Mouse (Mus musculus): ENCODE measurements around the gene Vwa8.

GRCm38 (mm10) chr14:79239402-79239801 is 390.6 kb downstream of the Vwa8 start:
- no peak for TF ChIP-seq CTCF (IDR thresholded peaks at IDR 0.05; ENCODE audit: control insufficient read depth, insufficient read depth, insufficient read length)
- no peak for TF ChIP-seq MAX (IDR thresholded peaks at IDR 0.05)
- TF ChIP-seq MYOD1 (IDR thresholded peaks at IDR 0.05; ENCODE audit: control insufficient read depth, insufficient read length, low read depth), result no peak
- TF ChIP-seq USF1 (IDR thresholded peaks at IDR 0.05; ENCODE audit: low read depth), result no peak
- no peak for TF ChIP-seq MYOG (IDR thresholded peaks at IDR 0.05; ENCODE audit: control insufficient read depth, extremely low read depth, insufficient read length)
- TF ChIP-seq CEBPB (IDR thresholded peaks at IDR 0.05; ENCODE audit: low read depth), result no peak
- TF ChIP-seq FOSL1 (IDR thresholded peaks at IDR 0.05; ENCODE audit: insufficient read depth, low read length, poor library complexity, severe bottlenecking), result no peak
